Mouse (Mus musculus): ENCODE results near the gene Gm36028. TPM values are rescaled to one million over a fixed set of nuclear protein-coding genes. Genes with fewer than 3 reads are reported as not detected.

Gene Gm36028
- total RNA-seq, 2 experiments from 2014 or later, result 0.44 to 0.53 TPM

DNA sequence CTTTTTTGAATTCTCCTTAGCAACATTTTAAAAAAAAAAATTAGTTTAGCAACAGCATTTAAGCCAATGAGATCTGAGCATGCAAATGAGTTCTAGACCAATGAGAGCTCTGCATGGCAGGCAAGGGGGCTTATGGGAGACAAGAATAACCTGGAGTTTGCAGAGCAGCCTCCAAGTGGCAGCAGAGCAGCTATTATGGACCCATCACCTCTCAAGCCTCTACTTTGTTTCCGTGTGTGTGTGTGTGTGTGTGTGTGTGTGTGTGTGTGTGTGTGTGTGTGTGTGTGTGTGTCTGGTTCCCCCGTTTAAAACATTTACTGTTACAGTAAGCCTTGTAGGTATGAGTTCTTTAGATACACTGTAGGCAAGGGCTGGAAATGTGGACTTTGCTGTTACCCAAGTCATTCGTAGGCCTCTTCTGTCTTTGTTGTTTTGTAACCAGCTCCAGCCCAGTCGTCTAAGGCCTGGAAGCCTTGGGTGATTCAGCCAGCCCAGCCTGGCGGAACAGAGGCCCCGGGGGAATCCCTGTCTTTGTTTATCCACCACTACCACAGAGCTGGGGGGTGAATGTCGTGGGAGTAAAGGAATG, 46.5 kb downstream of the Gm36028 start:
- DNase-seq (ENCODE audit: low spot score), result peak; percentile 67
- intact Hi-C loops (cut with DNase I), result loop anchor here (1.0 to 10.0 kb wide), 4 partner anchors 133 to 707 kb away; partner anchors contain the start of genes Gtf2e1 and Rabl3

DNA sequence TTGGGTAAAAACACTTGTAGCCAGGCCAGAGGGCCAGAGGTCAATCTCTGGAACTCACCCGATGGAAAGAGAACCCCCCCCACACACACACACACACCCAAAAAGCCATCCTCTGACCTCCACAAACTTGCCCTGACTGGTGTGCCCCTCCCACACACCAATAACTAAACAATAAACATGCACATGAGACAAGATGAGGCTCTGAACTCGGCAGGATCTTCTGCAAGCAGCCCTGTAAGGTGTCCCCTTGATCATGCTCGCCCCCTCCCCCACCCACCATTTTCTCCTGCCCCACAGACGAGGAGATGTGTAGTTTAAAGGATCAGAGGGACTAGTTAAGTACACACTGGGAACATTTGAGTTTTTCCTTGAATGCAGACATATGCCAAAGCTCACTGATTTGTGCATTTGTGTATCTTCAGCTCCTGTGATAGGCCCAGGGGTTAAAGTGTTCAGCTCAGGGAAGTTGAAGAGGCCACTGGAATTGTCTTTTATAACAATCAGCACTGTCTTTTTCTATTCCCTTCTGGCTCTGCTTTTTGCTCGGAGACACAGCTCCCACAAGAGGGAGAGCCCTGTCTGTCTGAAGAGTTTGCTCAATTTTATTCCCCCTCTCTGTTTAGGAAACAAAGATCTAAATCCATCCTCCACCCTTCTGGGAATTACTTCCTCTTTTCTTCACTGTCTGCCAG, 47.1 kb downstream of the Gm36028 start:
- intact Hi-C loops (cut with DNase I), result loop anchor here (1.0 to 10.0 kb wide), 5 partner anchors 129 to 707 kb away; partner anchors contain the start of genes Gtf2e1 and Rabl3
- no peak for DNase-seq (ENCODE audit: low spot score)

- DNase-seq (ENCODE audit: low spot score), result no peak
- intact Hi-C loops (cut with DNase I), result loop anchor here (2.0 to 10.0 kb wide), 4 partner anchors 128 to 705 kb away; partner anchors contain the start of genes Gtf2e1 and Rabl3
Observed at GRCm38 (mm10) chr16:37812474-37812886, 48.5 kb downstream of the Gm36028 start.

- no peak for DNase-seq (ENCODE audit: low spot score)
- intact Hi-C loops (cut with DNase I), result loop anchor here (2.0 to 10.0 kb wide), 4 partner anchors 127 to 705 kb away; partner anchors contain the start of genes Gtf2e1 and Rabl3
Observed at GRCm38 (mm10) chr16:37811874-37812273, 49.1 kb downstream of the Gm36028 start.

- intact Hi-C loops (cut with DNase I), result no loop called here
- DNase-seq (ENCODE audit: low spot score), result no peak
Observed at GRCm38 (mm10) chr16:37809623-37809992, 51.3 kb downstream of the Gm36028 start.

GRCm38 (mm10) chr16:37808866-37809622, 51.9 kb downstream of the Gm36028 start:
- no peak for DNase-seq (ENCODE audit: low spot score)
- intact Hi-C loops (cut with DNase I), result no loop called here

GRCm38 (mm10) chr16:37807269-37807668, 53.7 kb downstream of the Gm36028 start:
- no peak for DNase-seq (ENCODE audit: low spot score)
- intact Hi-C loops (cut with DNase I), result no loop called here

- DNase-seq (ENCODE audit: low spot score), result no peak
- intact Hi-C loops (cut with DNase I), result no loop called here
Observed at GRCm38 (mm10) chr16:37805746-37806495, 55.0 kb downstream of the Gm36028 start.

DNA sequence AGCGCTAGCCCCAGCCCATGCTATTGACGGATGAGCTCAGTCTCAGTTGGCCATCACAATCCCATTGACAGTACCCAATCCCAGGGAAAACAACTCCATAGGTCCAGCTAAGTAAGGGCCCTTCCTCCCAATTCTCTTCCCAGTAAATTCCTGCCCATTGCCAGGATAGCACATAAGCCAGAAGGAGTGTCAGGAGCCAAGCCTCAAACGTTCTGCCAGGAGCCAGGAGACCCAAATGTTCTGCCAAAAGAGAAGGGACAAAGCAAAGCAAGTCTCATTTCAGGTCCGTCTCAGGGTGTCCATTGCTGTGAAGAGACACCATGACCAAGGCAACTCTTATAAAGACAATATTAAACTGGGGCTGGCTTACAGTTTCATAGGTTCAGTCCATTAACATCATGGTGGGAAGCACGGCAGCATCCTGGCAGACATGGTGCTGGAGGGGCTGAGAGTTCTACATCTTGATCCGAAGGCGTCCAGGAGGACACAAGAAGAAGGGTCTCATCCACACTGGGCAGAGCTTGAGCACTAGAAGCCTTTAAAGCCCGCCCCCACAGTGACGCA, 57.5 kb downstream of the Gm36028 start:
- intact Hi-C loops (cut with DNase I), result no loop called here

DNA sequence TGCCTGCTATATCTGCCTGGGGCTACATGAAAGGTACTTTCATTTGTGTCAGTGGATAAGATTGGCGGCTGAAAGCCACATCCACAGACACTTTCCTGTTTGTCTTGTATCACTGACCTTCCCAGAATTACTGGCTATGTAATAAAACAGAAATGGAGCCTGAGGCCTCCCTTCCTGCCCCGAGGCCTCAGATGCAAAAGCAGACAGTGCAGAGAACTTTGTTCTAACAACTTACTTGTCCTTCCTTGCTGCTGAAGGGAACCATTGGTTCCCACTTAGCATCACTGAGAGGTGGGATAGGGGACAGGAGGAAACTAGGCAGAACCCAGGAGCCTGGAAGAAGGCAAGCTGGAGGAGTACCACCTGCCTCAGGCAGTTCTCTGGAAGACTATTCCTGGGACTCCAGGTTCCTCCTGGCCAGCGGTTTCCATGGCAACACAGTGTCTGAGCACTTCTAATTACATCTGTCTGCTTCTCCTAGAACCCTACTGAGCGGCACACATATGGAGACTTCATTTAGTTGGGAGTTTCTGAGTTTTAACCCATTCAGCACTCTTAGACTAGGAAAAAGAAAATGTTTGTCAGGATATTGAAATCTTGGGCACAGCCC, 58.2 kb downstream of the Gm36028 start:
- DNase-seq (ENCODE audit: low spot score), result no peak
- intact Hi-C loops (cut with DNase I), result no loop called here

More for the DNA sequence above, 57.5 kb downstream of the Gm36028 start:
- no peak for DNase-seq (ENCODE audit: low spot score)

DNA sequence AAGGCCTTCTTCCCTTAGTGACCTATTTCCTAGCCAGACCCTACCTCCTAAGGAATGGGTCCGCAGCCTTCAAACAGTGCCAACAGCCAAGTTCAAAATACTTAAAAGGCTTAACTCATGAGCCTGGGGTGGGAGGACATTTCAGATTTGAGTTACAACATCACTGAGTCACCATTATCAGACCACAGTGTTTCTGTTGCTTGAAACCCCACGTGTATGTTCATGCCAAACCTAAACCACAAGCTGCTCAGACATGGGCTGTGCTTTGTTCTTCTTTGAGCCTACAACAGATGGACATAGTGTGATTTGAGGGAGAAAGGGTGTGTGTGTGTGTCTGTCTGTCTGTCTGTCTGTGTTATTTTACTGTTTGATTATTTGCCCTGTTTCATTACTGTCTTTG, 59.8 kb downstream of the Gm36028 start:
- no peak for DNase-seq (ENCODE audit: low spot score)
- intact Hi-C loops (cut with DNase I), result no loop called here

Other genes starting within 250 kb of the Gm36028 start
- gene Ndufb4, start 206.7 kb downstream of the Gm36028 start, total RNA-seq (2021), result 100 to 1,000 TPM; 168 to 170 TPM
- 100 to 1,000 TPM; 107 to 122 TPM for gene Fstl1, start 84.3 kb downstream of the Gm36028 start, total RNA-seq (2021)
- 10 to 100 TPM; 64.0 to 70.1 TPM for gene Lrrc58, start 7.2 kb upstream of the Gm36028 start, total RNA-seq (2021)
- gene Gpr156, start 55.4 kb upstream of the Gm36028 start, total RNA-seq (2021), result not detected
- 10 to 100 TPM; 52.7 to 55.2 TPM for gene Gsk3b, start 227.9 kb upstream of the Gm36028 start, total RNA-seq (2021)